8 mouse cellular contexts compared by ENCODE assay signal in genomic region chr5:25705567-25706349, GRCm38 (mm10). TPM values are rescaled to one million over a fixed set of nuclear protein-coding genes. Genes with fewer than 3 reads are reported as not detected.
DNase-seq lines count a peak whose midpoint lies in the region; TF ChIP-seq lines count a peak whose summit lies in the region.

Gene Xrcc2, minus strand, starts transcription at chr5:25705825.

- H3K4me1 ChIP-seq in megakaryocyte, embryonic 14.5 days = peaks cover 30% of the 10 kb centered on the region

- intact Hi-C loops in gastrocnemius, adult 2 months (cut with DNase I) = loop anchor here (5.0 to 10.0 kb wide), 2 partner anchors 42 to 281 kb away; no protein-coding TSS in a partner anchor

- peak within 1 kb of the TSS; percentile 76 for H3K4me3 ChIP-seq in gastrocnemius, adult 2 months
- H3K4me3 ChIP-seq in megakaryocyte, embryonic 14.5 days (replicated peaks) = peak within 1 kb of the TSS; percentile 98

- DNase-seq in WW6 (ENCODE audit: low read depth, low spot score) = peak; percentile 77
- peak; percentile 95 to 98 for DNase-seq in cerebellum, postnatal 4 days (ENCODE audit: low spot score in 2 of 2)
- DNase-seq in gastrocnemius, adult 2 months = peak; percentile 96
- peak; percentile 90 for DNase-seq in hindlimb bud, embryonic 11.5 days (ENCODE audit: extremely low spot score, low read depth, low spot score)
- peak; percentile 93 to 97 for DNase-seq in left cerebral cortex, adult 8-10 months (ENCODE audit: low spot score in 2 of 2)
- DNase-seq in right cerebral cortex, postnatal 10 days (ENCODE audit: low spot score in 2 of 2) = peak; percentile 98 to 99
- DNase-seq in urinary bladder, postnatal 25 days (ENCODE audit: low spot score) = peak; percentile 96

- H3K27me3 ChIP-seq in megakaryocyte, embryonic 14.5 days (replicated peaks) = no peaks in the 10 kb centered on the region

- peaks cover 19% of the 10 kb centered on the region for H3K36me3 ChIP-seq in megakaryocyte, embryonic 14.5 days (replicated peaks; ENCODE audit: low read length)

- peak; percentile 38; the same call in 1 of the 2 replicates for TF ChIP-seq CTCF in gastrocnemius, adult 2 months (IDR thresholded peaks at IDR 0.05)

- 0 out of 2 replicates have a peak, but pooled peaks cover 5% of the 10 kb centered on the region for H3K9me3 ChIP-seq in megakaryocyte, embryonic 14.5 days

- H3K27ac ChIP-seq in gastrocnemius, adult 2 months = peak within 1 kb of the TSS; percentile 84

RNA-seq across cellular contexts. Expression of gene Xrcc2, which starts in this region (rescaled TPM):
- 1 to 10 TPM; 4.0 to 4.4 TPM for total RNA-seq in gastrocnemius, adult 2 months (2021)
- 1 to 10 TPM; 5.8 to 7.3 (median 6.8) TPM for total RNA-seq in left cerebral cortex, adult 8-10 months (2022)
- 0.81 TPM in 1 of 2 replicates, not detected in the other for polyA plus RNA-seq in megakaryocyte, embryonic 14.5 days (2012; ENCODE audit: insufficient read depth, low replicate concordance)

Comparison
In these comparisons a context has a peak if more than half of its experiments do, and no peak if none do; other contexts are left out.
1. Peak in every context shown above with its lines: DNase-seq, H3K4me3 ChIP-seq and H3K27ac ChIP-seq.